Mouse (Mus musculus) G1E-ER4 (cell line): ENCODE data around the gene Edf1. TPM values are rescaled to one million over a fixed set of nuclear protein-coding genes. Genes with fewer than 3 reads are reported as not detected.

Experiments
- GATA1 ChIP-seq: IDR thresholded peaks from one replicate; pipeline ENCODE4 v1.8.0; 2012; ENCODE audit warnings: low read length, inconsistent platforms
- polyA plus RNA-seq: library from polyadenylated mRNA; stranded (reverse); fragments of >175 nt; gene quantifications from 2 replicates; pipeline ENCODE4 v1.2.3, GENCODE M21; 2012

Gene Edf1
- polyA plus RNA-seq, 1 experiment = 940 TPM

DNA sequence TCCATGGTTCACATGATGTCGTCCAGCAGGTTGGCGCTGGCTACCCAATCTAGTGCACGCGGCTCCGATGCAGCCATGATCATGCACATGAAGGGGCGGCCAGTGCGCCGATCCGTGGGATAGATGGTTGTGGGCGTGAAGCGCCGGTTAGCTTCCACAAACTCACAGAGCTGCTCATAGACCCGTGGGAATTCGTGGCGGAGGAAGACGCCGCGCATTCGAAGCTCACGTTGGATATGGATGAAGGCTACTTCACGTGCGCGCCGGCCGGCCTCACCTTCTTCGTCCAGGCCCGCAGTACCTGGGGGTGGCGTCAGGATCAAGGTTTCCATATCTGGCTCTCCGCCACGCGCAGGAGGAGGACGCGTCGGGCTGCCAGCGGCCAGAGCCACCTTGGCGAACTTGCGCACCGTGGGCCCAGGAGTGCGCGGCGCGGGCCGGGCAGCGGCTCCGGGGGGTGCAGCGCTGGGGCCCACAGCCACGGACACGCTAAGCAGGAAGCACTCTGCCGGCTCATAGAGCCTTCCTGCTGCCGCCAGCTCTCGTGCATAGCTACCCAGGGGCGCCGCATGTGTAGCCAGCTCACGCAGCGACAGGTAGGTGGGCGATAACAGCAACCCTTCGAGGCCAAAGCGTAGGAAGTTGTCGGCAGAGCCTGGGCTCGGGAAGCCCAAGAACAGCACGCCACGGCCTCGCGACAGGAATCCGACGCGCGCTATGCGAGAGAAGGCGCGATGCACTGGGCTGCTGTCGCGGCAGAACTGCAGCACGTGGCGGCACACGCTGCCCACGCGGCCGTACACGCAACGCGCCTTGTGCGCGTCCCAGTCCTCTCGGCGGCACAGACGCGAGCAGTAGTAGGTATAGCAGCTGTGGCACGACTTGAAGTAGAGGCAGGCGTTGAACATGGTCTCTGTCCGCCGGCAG, 19.6 kb downstream of the Edf1 start:
- TF ChIP-seq GATA1 = no peak

DNA sequence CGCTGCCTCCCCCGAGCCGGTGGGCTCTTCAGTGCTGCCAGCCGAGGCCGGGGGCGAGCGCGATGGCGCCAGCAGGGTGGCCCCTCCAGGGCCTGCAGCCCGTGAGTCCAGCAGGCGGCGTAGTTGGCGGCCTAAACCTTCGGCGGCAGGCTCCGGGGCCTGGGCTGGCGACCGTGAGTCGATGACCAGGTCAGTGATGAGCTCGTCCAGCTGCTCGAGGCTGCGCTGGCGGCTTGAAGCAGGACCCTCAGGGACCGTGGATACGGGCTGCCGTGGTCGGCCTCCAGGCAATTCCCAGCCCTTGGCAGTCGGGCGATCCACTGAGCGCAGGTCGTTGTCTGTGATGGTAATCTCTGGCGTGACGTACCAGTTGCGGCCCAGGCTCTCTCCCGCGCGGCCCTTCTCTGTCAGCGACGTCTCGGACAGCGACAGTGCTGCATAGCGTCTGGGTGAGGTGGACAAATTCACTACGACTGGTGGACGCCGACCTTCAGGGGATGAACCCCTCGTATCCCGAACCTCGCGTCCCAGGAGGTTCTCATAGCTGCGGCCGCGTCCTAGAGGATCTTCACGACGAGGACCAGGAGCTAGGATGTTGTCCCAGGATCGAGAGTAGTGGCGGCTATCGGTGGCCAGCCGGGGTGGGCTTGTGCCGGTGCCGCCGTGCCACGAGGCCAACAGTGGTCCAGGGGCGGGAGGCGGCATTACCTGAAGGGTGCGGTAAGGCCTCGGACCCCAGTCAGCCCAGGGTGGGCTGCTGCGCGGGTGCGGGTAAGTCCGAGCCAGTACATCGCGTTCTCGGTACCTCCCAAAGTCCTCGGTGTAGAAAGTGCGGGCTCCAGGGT, 20.5 kb downstream of the Edf1 start:
- TF ChIP-seq GATA1 = no peak

DNA sequence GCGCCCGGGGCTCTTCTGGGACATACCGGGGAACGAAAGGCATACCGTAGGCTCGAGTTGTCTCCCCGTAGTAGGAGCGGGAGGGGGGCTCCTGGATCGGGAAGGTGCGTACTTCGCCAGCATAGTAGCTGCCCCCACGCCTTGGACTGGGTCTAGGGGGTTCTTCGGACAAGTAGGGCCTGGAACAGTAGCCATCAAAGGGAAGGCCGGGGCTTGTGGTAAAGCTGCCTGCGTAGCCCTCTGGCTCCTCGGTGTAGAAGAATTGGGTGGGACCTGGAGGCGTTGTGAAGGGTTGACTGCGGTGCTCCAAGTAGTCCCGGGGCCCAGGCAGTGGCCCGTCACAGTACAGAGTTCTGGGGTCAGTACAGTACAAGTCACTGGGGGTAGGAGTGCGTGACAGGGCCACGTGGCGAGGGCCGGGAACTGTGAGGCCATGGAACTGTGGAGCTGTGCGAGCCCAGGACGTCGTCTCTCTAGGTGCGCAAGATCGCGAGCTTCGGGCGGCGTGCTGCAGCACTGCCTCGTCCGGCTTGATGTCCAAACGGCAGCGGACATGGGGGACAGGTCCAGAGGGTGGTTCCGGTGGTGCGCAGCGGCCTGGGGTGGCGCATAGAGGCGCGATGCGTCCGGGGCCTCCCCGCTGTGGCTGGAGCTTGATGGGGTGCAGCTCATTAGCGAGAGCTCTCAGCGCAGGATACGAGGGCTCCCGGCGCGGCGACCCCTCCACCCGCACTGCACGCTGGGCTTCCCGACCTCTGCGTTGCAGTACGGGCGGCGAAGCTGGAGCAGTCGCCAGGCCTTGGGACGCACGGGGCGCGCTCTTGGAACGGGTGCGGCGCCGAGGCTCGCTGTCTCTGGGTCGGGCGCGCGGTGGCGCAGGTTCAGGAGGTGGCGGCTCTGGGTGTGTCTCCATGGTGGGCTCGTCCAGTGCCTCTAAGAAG, 21.4 kb downstream of the Edf1 start:
- no peak for TF ChIP-seq GATA1

DNA sequence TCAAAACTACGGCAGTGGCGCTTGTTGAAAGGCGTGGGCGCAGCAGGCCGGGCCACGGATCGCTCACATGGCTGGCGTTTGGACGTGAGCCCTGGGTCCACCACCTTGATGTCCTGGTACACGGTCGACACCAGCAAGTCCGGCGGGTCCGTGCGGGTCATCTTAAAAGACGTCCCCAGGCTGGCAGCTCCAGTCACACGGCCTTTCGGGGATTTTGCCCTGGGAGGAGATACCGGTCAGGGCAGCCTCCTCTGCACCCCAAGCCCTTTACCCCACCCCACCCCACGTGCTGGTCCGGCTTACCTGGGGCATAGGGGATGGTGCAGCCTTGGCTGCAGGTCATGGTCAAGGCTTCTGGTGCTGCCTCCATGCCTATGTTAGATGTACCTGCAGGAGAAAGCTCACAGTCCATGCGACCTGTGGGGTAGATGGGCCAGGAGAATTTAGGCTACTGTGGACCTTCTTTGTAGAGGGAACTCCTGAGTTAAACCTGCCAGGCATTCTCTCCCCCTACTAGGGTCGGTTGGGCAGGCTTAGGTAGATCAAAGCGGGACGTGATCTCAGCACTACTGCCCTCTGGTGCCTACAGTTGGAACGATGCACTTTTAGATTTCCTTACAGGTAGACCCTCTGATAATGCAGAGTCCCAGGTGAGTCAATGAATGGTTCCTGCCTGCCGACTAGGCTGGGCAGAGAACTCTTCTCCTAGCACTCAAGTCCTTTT, 22.3 kb downstream of the Edf1 start:
- TF ChIP-seq GATA1 = no peak

DNA sequence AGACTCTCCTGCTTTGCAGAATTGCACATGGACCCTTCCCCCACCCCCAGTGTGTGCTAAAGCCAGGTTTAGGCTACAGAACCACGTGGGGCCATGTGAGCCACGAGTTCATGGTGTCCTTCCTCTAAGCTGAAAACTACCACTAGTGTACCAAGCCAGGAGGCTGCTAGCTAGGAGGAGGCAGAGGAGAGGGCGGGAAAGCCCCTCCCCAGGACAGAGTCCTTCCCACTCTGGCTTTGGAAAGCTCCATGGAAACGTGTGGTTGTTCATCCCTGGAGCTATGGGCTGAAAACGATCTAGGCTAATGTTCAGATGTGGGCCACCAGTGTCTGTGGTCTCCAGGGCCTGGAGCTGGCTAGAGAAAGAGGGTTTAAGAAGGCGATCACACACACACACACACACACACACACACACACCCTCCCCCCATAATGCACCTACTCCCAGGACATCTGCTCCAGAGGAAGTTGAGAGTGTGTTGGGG, 23.0 kb downstream of the Edf1 start:
- TF ChIP-seq GATA1 = no peak

DNA sequence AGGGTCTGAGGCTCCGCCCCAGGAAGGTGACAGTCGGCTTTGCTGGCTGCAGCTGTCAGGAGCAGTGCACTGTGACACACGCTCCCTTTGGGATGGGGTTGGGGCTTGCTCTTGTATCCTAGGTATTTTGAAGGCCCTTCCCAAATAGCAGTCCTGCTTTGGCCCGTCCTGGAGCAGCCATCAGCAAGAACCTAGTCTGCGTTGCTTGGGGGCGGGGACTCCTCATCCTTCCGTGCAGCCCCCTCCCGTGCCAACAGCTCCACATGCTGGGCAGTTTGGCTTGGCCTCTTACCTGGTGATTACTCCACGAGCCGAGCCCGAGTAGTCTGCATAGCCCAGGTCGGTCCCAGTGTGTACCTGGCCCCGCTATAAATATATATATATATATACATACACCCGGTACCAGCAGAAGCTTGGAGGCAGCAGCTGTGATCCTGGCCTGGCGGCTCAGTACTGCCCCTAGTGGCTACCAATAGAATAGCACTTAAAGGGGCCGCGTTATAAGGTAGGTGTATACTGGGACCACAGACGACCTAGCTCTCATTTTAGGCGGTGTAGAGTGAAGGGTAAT, 23.7 kb downstream of the Edf1 start, which contains the start of gene Ajm1:
Gene Ajm1 (minus strand): TSS at position 464 of the 571 bp plus-strand sequence.
- no peak for TF ChIP-seq GATA1

DNA sequence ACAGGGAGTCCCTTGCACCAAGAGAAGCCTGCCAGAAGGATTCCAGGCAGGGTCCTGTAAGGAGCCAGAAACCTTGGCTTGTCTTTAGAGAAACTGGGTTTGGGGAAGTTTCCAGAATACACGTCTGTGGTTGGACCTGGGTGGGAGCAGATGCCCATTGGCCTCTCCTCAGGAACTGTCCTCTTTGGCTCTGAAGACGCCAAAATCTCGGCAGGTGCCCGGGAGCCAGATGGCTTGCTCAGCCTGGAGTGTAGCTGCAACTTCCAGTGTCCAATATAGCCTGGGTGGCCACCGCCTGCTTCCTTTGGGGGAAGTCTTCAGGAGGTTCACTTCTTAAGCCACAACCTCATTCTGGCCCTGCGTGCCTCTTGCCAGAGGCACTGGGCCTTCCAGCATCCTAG, 24.3 kb downstream of the Edf1 start:
- no peak for TF ChIP-seq GATA1

DNA sequence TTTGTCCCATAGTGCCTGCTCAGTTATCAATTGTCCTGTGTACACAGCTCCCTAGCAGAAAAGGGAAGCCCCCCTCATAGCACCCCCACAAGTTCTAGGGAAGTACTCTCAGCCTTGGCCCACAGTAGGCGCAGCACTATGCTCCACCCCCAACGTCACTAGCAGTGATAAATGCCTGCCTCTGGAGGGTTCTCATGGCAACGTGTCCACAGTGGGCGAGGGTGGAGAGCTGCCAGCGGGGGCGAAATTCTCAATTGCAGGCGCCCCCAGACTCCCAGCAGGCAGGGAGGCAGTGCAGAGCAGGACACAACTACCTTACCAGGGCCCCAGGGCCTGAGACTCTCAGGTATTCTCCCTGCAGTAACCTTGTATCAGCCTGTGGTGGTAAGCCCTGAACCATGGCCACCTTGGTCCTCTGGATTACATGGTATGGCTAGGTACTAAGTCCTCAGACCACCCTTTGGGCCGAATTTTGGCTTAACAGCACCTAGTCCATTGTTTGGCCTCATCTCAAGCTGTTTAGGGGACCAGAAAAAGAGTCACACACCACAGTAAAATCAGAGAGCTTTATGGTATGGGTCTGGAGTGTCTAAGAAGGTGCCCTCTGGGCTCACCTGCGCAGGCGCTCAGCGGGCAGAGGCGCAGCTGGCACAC, 24.9 kb downstream of the Edf1 start:
- TF ChIP-seq GATA1 = no peak

DNA sequence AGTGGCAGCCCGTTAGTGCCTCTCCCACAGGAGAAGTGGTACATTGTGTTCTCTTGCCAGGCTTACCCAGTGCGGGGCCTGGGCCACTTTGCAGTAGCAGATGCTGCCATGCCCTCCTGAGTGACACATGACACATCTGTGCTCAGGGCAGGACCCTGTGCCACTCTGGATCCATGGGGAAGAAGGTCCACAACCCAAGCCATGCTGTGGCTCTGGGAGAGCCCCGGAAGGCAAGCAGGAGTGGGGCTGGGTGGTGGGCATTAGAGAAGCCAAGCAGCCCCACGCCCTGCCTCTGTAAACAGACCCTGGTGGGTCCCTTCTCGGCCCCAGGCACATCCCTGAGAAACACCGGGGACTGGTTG, 25.5 kb downstream of the Edf1 start:
- no peak for TF ChIP-seq GATA1

DNA sequence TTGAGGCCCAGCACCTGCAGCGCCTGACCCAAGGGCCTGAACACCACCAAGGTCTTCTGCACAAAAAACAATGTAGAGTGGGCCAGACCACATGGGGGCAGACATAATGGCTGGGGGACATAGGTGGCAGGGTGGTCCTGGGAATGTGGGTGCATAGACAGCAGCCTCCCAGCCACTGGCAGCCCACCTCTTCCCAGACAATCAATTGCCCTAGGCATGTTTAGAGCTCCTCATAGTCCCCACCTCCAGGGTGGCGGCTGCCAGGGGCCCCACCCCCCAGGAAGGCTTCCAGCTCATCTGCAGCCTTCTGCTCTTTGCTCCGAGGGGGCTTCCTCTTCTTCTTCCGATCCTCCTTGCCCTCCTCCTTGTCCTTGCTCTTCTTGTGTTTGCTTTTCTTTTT, 25.9 kb downstream of the Edf1 start:
- TF ChIP-seq GATA1 = no peak

DNA sequence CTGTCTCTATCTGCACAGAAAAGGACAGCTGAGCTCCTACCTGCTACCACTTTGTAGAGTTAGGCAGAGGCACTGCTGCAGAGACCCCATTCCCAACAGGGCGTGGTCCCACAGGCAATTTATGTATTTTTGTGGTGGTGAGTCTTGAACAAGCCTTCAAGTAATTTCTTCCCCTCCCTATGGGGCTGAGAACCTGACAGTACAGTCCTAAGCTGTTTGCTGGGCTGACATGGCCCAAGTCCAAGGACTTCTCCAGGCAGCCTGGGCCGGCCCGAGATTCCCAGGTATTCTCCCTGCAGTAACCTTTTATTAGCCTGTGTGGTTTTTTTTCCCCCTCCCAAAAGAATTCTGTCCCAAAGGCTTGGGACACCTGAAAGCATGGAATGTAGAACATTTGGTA, 26.5 kb downstream of the Edf1 start:
- no peak for TF ChIP-seq GATA1

DNA sequence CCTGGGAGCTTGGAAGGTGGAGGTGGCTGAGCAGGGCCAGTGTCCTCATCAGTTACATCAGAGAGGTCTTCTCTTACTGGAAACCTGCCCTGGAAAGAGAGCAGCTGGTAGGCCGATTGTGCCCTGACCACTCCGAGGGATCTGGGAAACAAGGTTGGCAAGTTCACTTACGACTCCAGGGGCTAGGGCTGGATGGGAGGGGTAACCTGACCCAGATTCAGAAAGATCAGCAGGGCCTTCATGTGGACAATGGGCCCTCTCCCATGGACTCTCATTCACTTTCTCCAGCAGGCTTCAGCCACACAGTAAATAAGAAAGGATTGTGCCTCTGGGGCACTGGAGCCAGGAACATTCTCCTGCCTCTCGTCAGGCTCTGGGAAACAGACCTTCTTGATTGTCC, 27.2 kb downstream of the Edf1 start:
- TF ChIP-seq GATA1 = no peak

DNA sequence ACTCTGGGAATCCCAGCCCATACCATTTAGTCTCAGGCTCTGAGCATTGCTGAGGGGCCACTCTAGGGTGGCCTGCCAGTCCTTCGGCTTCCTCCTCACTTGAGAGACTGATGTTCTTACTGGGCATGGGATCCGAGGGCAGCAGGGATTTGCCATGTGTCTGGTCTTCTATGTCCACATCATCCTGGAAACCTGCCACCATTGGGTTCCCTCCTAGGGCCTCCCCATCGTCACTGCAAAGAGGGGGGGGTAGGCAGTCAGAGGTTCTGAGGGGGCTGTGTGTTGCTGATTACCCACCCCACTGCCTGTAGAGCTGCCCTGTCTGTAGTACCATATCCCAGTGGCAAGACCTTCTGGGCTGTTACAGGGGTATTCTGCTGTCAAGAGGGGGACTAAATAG, 28.0 kb downstream of the Edf1 start:
- TF ChIP-seq GATA1 = no peak

DNA sequence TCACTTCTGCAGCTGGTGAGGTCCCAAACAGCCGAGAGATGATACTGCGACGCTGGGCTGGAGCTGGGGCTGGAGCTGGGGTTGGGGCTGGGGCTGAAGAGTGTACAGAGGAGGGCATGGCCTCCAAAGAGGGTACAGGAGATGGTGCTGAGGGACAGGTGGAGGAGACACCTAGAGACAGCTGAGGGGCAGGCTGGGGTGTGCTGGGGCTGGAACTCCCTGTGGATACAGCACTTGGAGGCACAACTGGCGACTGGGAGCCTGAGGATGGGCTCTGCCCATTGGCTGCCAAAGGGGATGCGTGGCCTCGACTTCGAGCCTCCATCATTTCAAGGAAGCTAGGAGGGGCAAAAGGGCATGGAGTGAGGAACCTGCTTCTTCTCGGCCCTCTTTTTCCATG, 29.6 kb downstream of the Edf1 start:
- TF ChIP-seq GATA1 = no peak
